Mouse (Mus musculus) activated CD4-positive, CD25-positive, alpha-beta regulatory T cell, adult 4 months (primary cell): Measurements from ENCODE around the gene Phldb3. TPM values are rescaled to one million over a fixed set of nuclear protein-coding genes. Genes with fewer than 3 reads are reported as not detected.
A peak's percentile ranks its signal among the peaks of the same experiment; 100 is the strongest.

Experiments used
- ATAC-seq: one replicate; pipeline ENCODE4 v1.8.0; 2017
- polyA plus RNA-seq, 2 experiments: library from polyadenylated mRNA; unstranded; fragments of 100-300 nt; shearing (Covaris generic); gene quantifications; one replicate each; pipeline ENCODE4 v1.2.1; 2017

The Phldb3 gene
- polyA plus RNA-seq, 2 experiments from 2014 or later = 0.25 to 0.73 TPM

DNA sequence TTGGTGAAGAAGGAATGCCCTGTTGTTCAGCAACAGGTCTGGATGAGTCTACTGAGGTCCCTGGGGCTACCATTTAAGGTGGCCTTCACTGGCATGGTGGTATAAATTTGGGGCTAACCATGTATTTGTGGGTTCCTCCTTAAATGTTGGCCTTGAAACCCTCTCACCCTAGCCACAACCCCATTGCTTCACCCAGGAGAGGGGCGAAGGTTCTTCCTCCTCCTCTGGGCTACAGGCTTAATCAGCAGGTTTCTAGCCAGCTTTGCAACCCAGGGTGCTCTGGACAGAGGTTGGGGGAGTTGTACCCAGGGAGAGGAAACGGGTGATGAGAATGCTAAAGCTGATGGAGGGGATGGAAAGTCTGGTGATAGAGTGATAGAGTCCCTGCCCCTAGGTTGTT is 15.1 kb upstream of the Phldb3 start:
- ATAC-seq = no peak

DNA sequence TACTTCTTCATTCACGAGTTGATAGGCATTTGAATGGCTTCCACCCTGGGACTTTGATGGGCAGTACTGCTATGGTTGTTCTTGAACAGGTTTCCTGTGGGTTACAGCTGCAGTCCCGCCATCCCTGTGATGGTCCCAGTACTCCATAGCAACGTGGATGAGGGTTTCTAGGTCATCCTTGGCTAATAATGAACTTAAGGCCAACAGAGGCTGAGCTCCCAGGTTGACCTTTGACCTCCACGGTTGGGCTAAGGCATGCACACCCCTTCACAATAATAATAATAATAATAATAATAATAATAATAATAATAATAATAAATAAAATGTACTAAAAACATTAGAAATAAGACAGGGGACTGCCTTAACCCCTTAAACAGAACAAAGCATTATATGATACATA is 12.4 kb upstream of the Phldb3 start:
- no peak for ATAC-seq

DNA sequence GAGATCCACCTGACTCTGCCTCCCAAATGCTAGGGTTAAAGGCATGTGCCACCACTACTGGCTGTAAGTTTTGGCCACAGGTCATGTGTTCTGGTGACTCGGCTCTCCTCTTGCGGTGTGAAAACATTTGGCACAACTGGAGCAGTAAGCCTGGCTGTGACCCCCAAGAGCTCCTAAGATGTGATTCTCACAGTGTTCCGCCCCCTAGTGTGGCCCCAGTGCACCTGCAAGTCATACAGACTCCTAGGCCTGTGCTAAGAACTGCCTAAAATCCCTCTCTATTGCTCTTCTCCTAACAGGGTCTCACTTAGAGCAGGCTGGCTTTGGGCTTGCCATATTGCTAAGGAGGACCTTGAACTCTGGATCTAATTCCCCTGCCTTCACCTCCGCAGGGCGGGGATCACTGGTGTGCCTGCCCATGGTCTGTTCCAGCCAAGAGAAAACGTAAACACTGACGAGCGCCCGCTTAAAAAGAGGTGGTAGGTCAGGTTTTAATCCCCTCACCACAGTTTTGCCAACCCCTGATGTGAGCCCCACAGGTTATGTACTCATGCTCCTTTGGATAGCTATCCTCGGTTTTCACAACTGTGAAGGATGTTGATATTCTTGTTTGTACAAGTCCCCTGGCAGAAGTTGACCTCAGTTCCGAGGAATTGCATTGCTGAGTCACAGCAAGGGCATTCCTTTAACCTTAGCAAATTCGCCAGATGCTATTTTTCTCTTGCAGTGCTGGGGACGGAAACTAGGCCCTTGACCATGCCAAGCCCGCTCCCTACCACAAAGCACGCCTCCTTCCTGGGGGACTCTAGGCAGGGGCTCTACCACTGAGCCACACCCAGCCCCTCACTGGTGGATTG is 11.1 kb upstream of the Phldb3 start:
- ATAC-seq = no peak

DNA sequence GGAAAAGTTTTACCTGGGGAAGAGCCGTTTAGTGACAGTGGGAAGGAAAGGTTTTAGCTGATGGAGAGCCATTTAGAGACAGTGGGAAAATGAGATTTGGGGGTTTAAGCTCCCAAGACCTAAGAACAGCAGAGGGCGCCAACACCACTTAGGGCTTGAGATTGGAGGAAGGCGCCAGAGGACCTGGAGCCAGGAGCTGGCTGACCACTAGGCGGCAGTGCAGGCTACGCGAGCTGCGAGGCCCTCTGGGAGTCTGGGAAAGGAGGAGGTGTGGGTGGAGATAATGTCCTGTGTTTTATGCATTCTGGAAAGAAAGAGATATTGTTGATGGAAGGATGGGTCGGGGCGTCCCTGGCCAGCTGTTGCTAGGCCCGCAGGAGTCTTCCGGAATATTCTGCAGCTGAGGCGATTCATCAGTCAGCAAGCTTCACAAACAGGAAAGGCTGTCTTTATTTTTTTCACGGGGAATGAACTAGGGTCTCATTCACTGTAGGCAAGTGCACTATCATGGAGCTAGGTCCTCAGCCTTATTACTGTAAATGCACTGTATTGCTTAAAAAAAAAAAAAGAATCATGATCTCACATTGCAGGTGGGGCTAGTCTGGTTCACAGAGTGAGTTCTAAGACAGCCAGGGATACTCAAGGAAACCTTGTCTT is 9.5 kb upstream of the Phldb3 start:
- peak; percentile 91 for ATAC-seq

DNA sequence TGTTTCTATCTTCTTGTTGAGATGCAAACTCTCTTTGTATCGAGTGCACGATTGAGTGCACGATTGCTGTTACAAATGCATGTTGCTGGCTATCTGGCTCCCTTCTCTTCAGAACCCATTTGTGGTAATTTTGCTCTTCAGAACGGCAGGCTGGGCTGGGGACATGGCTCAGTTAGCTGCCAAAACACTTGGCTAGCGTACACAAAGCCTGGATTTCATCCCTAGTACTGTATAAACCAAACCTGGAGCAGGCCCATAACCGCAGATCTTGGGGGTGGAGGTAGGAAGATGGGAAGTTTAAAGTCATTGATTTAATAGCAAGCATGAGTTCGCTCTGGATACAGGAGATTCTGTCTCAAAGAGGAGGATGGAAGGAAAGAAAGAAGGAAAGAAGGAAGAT is 5.0 kb upstream of the Phldb3 start:
- no peak for ATAC-seq

DNA sequence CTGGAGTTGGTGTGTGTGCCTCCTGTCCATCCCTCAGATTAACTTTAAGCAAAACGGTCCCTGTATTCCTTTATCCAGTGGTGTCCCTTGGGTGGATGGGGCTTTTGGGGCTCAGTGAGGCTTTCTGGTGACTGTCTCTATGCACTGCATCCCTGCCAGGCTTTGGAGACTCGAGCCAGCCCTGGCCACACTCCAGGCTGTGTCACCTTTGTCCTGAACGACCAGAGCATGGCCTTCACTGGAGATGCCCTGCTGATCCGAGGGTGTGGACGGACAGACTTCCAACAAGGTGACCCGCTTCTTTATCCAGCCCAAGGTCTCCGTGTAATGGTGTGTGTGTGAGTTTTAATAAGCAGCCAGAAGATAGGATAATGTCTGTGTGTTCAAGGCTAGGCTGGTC is 4.5 kb upstream of the Phldb3 start:
- ATAC-seq = no peak

DNA sequence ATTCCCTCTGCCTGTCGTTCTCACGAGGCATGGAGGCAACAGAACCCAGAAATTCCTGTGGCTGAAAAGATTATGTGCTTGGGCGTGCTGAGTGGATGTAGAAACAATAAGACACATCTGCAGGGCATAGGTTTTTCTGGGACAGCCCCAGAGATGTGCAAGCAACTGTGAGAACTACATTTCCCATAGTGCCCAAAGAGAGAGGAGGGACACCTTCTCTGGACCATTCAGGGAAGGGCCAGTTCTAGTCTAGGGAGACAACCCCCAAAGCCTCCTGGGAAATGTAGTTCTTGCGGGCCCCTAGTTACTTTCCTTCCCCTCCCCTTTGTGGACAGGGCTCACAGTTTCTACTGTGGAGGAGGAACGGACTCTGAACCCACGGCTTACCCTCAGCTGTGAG is 2.5 kb upstream of the Phldb3 start:
- peak; percentile 78 for ATAC-seq

DNA sequence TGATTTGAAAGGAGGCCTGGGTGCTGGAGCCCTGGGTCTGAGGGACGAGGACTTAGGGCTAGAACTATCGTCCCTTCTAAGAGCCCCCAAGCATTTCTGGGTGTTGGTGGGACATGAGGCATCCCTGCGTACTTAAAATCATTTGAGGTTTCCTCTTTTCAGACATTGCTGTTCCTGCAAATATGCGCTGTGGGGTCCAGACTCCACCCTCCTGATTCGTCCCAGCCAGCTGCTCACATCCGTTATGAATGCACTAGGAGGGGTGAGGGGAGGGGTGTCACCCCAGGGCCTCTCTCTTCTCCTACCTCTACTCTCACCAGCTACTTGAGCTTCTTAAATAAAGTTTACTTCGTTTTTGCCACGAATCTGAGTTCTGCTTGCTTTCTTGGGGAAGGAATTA is 2.0 kb upstream of the Phldb3 start:
- peak; percentile 1 for ATAC-seq

DNA sequence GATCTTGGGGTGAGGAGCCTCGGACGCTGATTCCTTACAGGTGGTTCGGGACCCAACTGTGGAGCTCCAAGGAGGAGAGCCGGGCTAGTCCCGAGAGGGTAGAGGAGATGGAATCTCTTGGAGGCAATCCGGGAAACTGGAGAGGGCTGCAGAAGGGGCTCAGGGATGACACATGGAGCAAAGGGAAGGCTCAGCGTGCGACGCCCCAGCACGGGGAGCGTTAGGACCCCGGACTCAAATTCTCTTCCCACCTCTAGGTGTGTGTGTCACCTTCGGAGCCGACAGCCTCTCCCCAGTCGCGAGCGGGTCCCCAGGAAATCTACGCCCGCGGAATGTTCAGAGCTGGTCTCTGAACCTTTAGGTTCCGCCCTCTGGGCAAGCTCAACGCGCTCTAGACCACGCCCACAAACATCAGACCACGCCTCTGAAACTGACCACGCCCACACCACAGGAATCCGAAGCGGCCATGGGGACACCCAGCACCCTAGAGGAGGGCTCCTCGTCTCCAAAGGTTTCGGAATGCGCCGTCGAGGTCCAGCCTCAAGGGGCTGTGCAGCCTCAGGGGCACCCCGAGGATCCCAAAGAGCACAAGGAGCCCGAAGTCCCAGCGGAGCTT is 424 bp downstream of the Phldb3 start:
- ATAC-seq = peak; percentile 68

DNA sequence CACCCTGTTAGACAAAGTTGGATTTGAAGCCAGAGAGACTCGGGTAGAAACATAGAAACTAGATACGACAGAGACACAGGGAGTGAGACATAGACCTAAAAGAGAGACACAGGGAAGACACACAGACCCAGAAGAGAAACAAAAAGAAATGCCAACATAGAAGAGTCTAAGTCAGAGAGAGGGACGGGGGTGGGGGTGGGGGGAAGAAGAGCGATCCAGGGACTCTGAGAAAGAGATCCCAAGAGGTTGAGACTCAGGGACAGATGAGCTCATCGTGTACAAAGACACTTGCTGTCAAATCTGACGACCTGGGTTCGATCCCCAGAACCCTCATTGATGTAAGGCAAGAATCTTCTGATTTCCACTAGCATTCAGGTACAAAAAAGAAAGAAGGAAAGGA is 1.1 kb downstream of the Phldb3 start:
- no peak for ATAC-seq

DNA sequence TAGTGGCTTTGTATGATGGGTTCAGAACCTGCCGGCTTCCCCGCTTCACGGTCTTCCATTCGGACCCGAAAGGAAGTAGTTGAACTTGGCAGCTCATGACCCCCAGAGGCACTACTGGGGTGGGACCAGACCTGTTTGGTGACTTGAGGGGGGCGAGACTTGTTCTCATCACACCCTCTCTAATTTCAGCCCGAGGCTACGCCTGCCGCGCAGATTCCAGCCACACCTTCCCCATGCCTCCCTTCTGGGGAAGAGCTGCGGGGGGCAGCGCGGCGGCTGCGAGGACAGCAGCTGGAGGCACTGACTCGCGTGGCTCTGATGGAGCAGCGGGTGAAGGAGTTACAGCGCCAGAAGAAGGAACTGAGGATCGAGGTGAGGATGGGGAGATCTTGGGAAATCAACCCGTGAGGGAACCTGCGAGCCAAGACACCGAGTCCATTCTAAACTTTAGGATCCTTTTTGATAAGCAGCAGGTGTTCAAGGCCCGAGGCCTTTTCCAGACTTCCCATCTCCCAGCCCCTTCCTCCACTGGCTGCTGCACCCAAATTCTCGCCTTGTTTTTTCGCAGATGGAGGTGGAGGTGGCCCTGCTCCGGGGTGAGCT is 1.8 kb downstream of the Phldb3 start:
- ATAC-seq = no peak

DNA sequence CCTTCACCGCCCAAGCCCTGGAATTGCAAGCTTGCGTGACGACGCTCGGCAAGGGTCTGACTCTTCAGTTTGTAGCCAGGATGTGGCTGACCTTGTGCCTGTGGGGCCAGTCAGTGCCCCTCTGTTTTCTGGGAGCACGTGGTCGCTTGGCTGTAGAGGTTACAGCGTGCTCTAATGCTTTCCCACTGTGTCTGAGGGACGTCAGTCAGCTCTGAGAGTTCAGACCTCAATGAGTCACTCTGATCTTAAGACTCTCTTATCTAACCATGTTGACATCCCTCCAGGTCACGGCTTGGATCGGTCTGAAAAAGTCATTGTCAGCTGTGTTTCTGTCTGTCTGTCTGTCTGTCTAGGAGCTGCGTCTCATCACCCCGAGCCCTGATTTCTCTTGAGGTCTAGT is 4.3 kb downstream of the Phldb3 start:
- no peak for ATAC-seq

DNA sequence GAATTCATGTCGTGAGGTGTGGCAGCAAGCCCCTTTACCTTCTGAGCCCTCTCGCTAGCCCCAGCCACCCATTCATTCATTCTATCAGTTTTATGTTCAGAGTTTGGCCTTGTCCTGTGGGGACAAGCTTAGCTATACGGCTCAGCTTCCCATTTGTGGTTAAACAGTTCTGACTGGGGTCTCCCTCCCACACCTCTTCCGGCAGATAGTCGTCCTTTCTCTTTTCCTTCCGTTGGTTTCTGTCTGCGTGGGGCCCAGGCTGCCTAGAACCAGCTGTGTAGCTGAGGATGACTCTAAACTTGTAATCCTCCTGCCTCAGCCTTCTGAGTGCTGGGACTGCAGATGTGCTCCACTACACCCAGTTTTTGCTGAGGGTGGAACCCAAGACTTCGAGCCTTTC is 7.2 kb downstream of the Phldb3 start:
- no peak for ATAC-seq

DNA sequence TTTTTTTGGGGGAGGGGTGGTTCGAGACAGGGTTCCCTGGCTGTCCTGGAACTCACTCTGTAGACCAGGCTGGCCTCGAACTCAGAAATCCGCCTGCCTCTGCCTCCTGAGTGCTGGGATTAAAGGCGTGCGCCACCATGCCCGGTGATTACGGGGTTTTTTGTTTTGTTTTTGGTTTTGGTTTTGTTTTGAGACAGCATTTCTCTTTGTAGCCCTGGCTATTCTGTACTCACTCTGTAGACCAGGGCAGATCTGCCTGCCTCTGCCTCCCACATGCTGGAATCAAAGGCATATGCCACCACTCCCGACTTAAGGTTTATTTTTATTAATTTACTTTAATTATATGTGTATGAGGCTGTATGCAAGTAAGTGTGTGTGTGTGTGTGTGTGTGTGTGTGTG is 7.8 kb downstream of the Phldb3 start:
- peak; percentile 69 for ATAC-seq

DNA sequence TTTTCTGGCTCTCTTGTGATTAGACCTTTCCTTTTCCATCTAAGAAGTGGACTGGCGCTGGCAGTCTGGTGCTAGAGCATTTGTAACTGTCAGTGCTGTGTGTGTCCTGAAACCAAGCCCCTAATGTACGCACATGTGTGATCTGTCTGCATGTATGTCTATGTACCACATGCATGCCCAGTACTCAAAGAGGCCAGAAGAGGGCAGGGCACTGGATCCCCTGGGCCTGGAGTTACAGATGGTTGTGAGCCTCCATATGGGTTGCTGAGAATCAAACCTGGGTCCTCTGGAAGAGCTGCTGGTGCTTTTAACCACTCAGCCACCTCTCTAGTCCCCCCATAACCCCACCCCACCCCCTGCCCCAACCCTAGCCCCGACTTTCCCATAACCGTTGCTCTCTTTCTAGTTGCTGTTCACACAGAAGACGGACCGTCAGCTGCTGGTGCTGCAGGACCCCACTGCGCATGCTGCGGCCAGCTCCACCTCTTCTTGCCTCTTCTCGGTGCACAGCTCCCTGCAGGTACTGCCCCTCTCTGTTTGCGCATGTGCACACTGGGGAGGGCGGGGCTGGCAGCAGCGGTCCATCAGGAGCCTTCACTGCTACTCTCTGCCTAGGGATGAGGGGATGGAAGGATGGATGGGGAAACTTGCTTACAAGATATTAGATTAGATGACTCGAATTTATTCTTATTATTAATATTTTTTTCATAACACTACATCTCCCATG is 9.3 kb downstream of the Phldb3 start:
- no peak for ATAC-seq

DNA sequence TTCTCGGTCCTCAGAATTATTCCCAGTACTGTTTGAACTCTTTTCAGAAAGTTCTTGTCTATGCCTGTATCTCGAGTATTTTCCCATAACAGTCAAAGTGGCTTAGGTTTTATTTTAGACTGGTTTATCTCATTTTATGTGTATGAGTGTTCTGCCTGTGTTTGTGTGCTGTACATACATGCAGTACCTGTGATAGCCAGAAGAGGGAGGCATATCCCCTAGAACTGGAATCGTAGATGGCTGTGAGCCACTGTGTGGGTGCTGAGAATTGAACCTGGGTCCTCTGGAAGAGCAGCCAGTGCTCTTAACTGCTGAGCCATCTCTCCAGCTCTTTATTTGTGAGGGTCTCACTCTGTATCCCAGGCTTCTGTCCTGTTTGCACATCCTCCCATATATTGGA is 10.6 kb downstream of the Phldb3 start:
- ATAC-seq = no peak

DNA sequence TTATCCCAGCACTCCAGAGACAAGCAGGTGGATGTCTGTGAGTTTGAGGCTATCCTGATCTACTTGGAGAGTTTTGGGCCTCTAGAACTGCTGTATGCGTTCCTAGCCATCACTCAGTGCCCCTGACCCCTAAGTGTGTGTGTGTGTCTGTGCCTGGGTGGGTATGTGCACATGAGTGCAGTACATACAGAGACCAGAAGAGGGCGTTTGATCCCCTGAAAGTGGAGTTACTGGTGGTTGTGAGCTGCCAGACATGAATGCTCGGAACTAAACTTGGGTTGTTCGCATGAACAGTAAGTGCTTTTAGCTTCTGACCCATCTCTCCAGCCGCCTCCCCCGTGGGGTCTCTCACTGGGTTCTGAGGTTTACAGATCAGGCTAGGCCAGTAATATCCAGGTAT is 12.4 kb downstream of the Phldb3 start:
- ATAC-seq = no peak

DNA sequence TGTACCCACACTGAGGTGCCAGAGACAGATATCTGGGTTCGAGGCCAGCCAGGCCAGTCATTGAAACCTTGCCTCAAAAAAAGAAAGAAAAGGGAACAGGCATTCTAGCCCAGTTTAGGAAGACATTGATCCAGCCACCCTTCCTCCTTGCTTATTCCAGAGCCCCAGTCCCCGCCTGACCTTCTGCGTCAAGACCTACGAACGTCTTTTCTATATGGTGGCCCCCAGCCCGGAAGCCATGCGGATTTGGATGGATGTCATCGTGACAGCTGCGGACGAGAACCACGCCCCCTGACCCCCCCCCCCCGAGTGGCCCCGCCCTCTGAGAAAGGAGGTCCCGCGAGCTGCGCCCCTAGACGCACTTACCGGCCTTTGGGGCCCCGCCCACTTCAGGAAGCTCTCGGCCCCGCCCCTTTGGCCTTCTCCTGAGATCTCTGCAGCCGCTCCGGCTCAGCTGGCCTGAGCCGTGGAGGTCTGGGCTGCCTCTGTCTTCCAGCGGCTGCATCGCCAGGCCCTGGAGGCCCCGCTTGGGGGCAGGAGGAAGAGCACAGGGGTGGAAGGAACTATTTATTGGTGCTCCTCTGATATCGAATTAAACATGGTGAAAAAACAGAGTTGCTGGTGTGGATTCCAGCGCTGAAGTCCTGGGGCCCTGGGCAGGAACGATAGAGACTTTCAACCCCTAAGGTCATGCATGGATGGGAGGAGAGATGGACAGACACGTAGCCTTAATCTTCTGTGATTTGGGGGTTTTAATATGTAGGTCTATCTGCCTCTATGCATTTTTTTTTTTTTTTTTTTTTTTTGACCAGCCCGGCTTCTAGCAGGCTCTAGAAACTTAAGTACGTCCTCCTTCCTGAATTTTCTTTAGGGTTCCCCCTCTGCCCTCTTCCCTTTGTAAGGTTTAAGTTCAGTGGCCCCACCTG is 18.4 kb downstream of the Phldb3 start:
- ATAC-seq = peak; percentile 68

DNA sequence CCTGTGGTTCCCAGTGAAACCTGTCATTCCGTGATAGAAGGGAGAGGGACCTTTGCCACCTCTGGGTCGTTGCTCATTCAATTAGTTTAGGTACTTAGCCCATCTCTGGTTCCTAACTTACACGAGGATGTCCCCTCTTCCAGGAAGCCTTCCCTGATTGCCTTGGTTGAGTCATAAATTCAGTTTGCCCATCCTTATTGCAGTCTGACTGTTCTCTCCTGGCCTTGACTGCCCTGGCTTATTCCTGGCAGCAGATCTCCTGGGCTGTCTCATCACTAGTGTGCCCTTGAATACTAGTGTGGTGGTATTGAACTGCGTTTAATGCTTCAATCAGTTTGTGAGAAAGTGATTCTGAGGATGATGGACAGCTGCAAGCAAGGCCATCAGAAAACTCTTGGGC is 19.1 kb downstream of the Phldb3 start:
- ATAC-seq = no peak

DNA sequence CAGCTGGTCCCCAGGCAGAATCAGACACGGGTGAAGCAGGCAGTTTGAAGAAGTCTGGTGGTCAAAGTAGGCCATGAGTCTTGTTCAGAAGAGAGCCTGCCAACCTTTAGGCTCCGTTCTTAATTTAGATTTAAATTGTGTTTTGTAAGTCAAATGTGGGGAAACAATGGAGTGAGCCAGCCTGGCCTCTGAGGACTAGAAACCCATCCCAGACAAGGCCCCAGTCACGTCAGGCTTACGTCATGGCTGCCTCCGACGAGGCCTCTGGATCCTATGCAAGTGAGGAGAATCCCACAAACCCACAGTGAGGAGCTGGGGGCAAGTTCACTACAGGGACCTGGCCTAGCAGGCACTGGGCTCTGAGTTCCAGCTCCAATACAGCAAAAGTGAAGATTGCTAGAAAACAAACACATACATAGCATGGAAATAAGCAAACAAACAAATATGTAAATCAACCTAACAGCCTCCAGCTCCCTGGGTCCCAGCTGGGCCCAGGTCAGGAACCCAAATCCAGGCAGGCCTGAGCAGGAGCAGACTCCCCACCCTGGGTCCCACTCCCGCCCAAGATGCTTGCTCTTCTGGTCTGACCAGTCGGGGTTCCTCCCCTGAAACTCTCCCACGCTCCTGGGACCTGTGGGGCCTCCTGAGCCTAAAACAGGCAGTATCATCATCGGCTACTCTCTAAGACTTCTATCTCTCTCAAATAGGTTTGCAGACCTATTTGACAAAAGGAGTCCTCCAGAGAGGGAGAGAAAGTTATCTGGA is 19.7 kb downstream of the Phldb3 start:
- ATAC-seq = no peak

DNA sequence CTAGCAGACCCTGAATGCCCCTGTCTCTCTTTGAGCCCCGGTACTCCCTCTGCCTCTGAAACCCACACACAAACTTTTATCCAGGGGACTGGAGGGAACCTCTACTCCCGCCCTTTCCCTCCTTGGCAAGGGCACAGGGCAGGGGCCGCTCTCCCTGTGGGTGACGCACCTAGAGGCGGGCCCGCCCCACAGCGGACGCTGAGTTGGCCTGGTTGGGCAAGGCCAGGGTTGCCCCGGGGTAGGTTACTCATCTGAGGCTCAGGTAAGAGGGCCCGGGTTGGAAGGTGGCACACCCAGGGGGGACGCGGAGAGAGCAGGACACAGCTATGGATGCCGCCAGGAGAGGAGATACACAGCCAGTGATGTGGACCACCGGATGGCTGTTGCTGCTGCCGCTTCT is 25.7 kb downstream of the Phldb3 start, which contains the start of gene Lypd3:
Gene Lypd3 (plus strand): TSS at position 287 of the 400 bp plus-strand sequence.
- ATAC-seq = no peak
